Mouse (Mus musculus) embryonic fibroblast, embryonic 13.5 days (primary cell): ENCODE data around the gene Sema4c. TPM values are rescaled to one million over a fixed set of nuclear protein-coding genes. Genes with fewer than 3 reads are reported as not detected.

ENCODE experiments used
- H3K27ac ChIP-seq: 2 replicates; pipeline ENCODE4 v1.5.1; 2012; ENCODE audit warnings: low read length, control low read depth, inconsistent platforms; ENCODE audit not compliant: insufficient read depth
- H3K4me1 ChIP-seq: 2 replicates; pipeline ENCODE4 v1.6.1; 2011; ENCODE audit warnings: low read length; ENCODE audit not compliant: control insufficient read depth, insufficient read depth
- H3K4me3 ChIP-seq: 2 replicates; pipeline ENCODE4 v1.5.1; 2011; ENCODE audit warnings: mild to moderate bottlenecking, control low read depth, low read length; ENCODE audit not compliant: insufficient read depth
- CTCF ChIP-seq: IDR thresholded peaks from 2 replicates; pipeline ENCODE4 v1.5.1; 2011; ENCODE audit warnings: mild to moderate bottlenecking, control low read depth, low read length, moderate library complexity, borderline replicate concordance; ENCODE audit not compliant: insufficient read depth
- POLR2A ChIP-seq: IDR thresholded peaks from 2 replicates; pipeline ENCODE4 v1.6.1; 2011; ENCODE audit warnings: low read depth, mild to moderate bottlenecking, control low read depth, low read length, moderate library complexity
- polyA plus RNA-seq: library from polyadenylated mRNA; stranded (reverse); fragments of >200 nt; gene quantifications from 2 replicates; pipeline ENCODE4 v1.2.4, GENCODE M21; 2011; ENCODE audit warnings: low read depth; ENCODE audit not compliant: missing spikeins, insufficient read length

Sema4c gene
- polyA plus RNA-seq, 1 experiment = 20.5 TPM

DNA sequence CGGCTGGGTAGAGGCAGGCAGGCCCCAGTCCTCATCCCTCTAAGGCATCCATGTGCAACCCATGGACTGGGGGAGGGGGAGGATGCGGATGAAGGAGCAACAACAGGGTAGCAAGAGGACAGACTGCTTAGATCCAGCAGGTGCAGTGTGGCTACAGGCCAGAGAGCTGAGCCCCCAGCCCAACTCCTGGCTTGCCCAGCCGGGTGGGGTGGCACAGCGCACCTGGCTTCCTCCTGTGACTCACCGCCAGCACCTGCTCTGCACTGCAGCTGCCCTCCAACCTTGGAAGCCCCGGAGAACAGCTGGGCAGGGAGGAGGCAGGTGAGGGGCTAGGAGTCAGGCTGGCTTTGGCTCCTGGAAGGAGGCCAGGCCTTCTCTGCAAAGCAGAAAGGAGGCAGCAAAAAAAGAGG lies 21.8 kb upstream of the Sema4c start:
- H3K4me1 ChIP-seq = no peaks in the 10 kb centered on the region

DNA sequence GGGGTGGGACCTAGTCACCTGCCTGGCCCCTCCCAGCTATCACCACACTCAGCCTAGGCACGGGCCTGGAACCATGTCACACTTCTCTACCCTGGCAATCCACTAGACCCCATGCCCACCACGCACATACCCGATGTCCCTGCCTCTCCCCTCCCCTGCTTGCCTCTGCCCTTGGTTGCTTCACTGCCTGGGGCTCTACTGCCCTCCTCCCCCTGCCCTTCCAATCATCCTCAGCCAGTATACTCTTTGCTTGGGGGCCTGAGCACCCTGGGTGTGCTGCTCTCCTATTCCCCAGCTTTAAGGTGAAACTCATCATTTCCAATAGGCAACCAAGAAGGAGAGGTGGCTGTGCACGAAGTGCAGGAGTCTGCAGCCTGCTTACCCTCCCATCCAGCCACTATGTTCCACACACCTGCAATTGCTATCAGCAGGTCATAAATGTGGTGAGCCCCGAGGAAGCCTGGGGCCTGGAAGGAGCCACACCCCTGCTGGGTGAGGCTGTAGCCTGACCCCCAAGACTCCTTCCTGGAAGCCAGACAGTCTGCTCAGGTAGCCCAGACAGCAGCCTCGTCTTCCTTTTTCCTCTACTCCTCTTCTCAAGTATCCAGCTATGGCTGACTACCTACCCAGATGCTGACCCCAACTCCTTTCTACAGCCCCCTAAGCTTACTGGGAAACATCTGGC lies 19.0 kb upstream of the Sema4c start:
- Histone ChIP-seq H3K27ac (no peak overlapping the region), H3K4me3 (no peak overlapping the region), H3K4me1 (no peaks in the 10 kb centered on the region)
- TF ChIP-seq POLR2A (no peak), CTCF (no peak)

More for the DNA sequence above, 21.8 kb upstream of the Sema4c start:
- no peak overlapping the region for H3K27ac ChIP-seq
- no peak for TF ChIP-seq POLR2A
- TF ChIP-seq CTCF = no peak
- H3K4me3 ChIP-seq = no peak overlapping the region

DNA sequence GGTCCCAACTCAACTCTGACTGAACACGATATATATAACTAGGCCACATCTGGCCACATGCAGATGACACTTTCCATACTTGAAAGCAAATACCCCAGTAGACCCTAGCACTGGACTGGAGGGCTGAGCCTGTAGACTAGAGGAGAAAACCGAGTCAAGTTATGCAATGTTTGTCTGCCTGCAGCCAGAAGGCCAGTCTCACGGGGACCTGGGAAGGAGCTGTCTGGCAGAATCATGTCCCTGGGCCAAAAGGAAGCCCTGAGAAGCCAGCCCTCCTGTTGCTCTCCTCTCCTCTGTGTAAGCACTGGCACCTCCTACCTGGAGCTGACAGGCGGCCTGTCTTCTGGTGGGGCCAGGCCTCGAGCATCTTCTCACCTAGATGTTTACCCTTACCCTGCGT lies 17.2 kb upstream of the Sema4c start:
- no peak overlapping the region for H3K27ac ChIP-seq
- no peaks in the 10 kb centered on the region for H3K4me1 ChIP-seq
- TF ChIP-seq CTCF = no peak
- no peak for TF ChIP-seq POLR2A
- no peak overlapping the region for H3K4me3 ChIP-seq

DNA sequence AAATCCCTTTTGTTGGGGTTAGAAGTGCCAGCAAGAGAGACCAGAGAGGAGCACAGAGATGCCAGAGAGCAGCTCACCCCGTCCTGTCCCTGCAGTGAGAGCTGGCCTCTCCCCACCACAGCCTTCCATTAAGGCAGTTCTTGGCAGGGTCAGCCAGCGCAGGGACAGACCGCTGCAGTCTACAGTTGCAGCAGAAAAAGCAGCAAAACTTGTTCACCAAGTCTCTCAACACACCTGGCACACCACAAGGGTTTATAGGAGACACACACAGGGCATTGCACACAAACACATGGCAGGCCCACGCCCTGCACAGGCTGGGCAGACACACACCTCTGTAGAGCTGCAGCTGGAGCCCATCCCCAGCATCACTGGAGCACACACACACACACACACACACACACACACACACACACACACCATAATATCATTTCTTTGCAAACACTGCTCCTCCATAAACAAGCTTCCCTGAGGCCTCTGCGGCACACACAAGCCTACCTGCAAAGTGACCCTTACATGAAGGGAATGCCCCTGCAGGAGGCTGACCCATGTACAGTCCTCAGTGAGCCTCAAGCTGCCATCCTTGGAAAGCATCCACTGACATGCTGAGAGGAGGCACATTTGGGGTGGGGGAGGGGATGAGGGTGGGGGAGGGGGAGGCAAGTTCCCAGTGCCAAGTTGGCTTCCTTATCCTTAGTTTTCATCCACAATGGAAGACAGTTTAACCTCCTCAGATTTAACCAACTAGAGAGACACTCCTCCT lies 16.2 kb upstream of the Sema4c start:
- H3K4me1 ChIP-seq = no peaks in the 10 kb centered on the region
- no peak overlapping the region for H3K27ac ChIP-seq
- no peak overlapping the region for H3K4me3 ChIP-seq
- TF ChIP-seq POLR2A = no peak
- no peak for TF ChIP-seq CTCF

DNA sequence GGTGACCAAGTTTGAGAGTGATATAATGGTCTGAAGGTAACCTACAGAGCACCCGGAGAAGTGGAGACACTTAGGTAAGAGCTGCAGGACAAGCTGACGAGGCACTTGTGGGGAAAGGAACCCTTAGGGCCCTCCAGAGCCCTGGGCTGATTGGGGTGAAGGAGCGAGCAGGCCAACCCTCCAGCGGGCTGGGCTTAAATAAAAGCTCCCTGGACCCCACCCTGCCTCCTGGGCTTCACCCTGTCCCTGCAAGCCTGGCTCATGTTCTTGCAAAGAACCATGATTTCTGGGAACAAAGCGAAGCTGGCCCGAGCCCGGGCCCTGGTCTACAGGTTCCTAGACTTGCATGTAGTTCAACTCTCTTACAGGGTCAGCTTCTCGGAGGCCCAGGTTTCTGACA lies 15.4 kb upstream of the Sema4c start:
- H3K4me3 ChIP-seq = no peak overlapping the region
- H3K4me1 ChIP-seq = no peaks in the 10 kb centered on the region
- TF ChIP-seq POLR2A (no peak), CTCF (no peak)
- no peak overlapping the region for H3K27ac ChIP-seq

DNA sequence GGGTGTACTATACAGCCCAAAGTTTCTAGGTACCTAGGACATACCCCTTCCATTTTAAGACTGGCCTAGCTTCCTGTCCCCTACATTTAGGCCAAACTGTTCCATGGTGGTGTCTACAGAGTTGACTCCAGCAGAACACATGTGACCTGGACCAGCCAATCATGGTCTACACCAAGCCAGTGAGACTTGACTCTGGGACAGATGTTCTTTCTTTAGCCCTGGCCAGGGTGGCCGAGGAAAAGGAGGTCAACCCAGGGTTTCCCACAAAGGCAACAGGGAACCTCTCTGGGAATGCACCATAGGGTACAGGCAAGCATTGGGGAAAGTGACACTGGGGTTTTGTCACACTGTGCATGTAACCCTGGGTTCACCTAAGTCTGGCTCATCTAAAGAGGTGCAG lies 14.6 kb upstream of the Sema4c start:
- no peaks in the 10 kb centered on the region for H3K4me1 ChIP-seq
- H3K4me3 ChIP-seq = no peak overlapping the region
- TF ChIP-seq CTCF = no peak
- TF ChIP-seq POLR2A = no peak
- H3K27ac ChIP-seq = no peak overlapping the region

DNA sequence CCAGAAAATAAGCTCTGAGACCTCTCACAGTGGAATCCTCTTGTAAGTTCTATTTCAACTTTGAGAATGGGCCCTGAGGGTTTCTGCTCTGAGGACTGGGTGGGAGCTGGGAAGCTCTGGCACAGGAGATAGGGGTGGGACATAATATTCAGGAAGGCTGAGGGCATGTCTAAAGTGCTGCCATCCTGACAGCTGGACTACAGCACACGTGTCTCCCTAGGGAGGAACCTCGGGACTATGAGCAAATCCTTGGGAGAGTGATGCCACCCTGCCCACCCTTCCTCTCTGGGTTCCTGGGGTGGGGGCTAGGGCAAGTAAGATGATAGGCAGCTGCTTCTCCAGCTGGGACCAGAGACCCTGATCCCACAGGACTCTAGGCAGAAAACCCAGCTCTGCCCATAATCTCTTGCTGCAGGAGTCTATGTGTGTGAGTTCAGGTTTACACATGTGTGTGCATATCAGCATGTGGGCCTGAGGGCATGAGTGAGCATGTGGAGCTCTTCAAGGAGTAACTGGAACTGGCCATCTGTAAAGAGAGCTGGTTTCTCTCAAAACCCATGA lies 14.1 kb upstream of the Sema4c start:
- no peak overlapping the region for H3K4me3 ChIP-seq
- H3K4me1 ChIP-seq = no peaks in the 10 kb centered on the region
- no peak for TF ChIP-seq CTCF
- TF ChIP-seq POLR2A = no peak
- H3K27ac ChIP-seq = no peak overlapping the region

DNA sequence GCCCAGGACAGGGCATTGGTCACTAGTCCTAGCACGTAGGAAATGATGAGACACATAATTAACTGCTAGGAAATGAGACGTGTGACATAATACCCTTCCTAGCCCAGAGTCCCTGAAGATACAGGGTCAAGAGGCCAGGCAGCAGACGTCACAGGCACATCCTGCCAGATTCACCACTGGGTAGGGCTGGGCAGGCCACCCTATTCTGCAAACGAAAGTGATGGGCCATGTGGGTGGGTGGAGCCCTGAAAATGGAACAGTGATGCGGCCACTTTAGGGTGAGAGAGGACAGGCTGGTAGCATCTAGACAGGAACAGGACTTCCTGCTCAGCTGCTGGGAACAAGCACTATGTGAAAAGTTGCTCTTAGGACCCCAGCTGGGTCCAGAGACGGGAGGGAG lies 13.5 kb upstream of the Sema4c start:
- Histone ChIP-seq H3K27ac (no peak overlapping the region), H3K4me1 (0 out of 2 replicates have a peak, but pooled peaks cover under 1% of the 10 kb centered on the region), H3K4me3 (no peak overlapping the region)
- TF ChIP-seq POLR2A (no peak), CTCF (no peak)

DNA sequence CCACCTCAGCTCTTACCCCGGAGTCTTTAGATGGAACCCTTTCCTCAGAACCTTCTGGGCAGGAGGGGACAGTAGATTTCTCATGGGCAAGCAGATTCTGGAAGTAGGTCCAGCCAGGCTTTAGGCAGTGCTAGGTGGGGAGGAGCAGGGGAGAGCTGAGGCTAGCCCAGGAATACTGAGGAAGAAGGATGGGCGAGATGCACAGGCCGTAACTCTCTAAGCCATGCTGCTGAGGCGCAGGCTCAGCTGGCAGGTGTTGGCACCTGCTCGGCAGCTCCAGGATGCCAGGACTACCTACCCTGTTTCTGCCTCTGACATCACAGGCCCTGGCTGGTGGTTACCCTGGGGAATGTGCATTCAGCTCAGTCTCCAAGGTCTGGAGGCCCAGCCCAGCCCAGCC lies 12.2 kb upstream of the Sema4c start:
- Histone ChIP-seq H3K27ac (no peak overlapping the region), H3K4me1 (0 out of 2 replicates have a peak, but pooled peaks cover 3% of the 10 kb centered on the region), H3K4me3 (no peak overlapping the region)
- TF ChIP-seq CTCF (no peak), POLR2A (no peak)
